In genomic region chr1:59563581-59563980, GRCm38 (mm10) we compare ENCODE assay signal across 26 mouse cellular contexts. TPM values are rescaled to one million over a fixed set of nuclear protein-coding genes. Genes with fewer than 3 reads are reported as not detected.
"Had no signal": no experiment of that assay in that cellular context is flagged by ENCODE, and none has a peak within 500 bp of the region (broad histone marks: within the 10 kb centered on the region; RNA-seq: fewer than 3 reads in every experiment).

No protein-coding gene starts in this region.

- H3K36me3 ChIP-seq: heart, embryonic 13.5 days; heart, embryonic 15.5 days; hindbrain, embryonic 15.5 days; kidney, embryonic 15.5 days; limb, embryonic 13.5 days; limb, embryonic 15.5 days; liver, embryonic 12.5 days had no signal

- H3K27ac ChIP-seq: heart, adult 2 months; heart, embryonic 13.5 days; heart, embryonic 15.5 days; hindbrain, embryonic 13.5 days; hindbrain, embryonic 15.5 days; hindbrain, postnatal 0 days; kidney, embryonic 15.5 days; kidney, postnatal 0 days; left cerebral cortex, adult 2 months; limb, embryonic 13.5 days; limb, embryonic 15.5 days; liver, embryonic 12.5 days; liver, embryonic 14.5 days had no signal

- ATAC-seq: hindbrain, postnatal 0 days; intestine, embryonic 16.5 days; liver, embryonic 12.5 days had no signal

- DNase-seq: gastrocnemius, postnatal 14 days; gastrocnemius, postnatal 36 days; heart, adult 11 months; heart, adult 2 months; heart, postnatal 14 days; heart, postnatal 36 days; kidney, adult 11 months; kidney, adult 2 months; kidney, adult 9 months; kidney, postnatal 14 days; kidney, postnatal 36 days; left cerebral cortex, postnatal 4 days had no signal

- H3K4me2 ChIP-seq: heart, embryonic 11.5 days; heart, embryonic 13.5 days; heart, embryonic 15.5 days; hindbrain, embryonic 13.5 days; hindbrain, embryonic 15.5 days; kidney, embryonic 15.5 days; limb, embryonic 13.5 days; limb, embryonic 15.5 days; liver, embryonic 12.5 days had no signal

- H3K4me1 ChIP-seq: heart, embryonic 13.5 days; heart, embryonic 15.5 days; hindbrain, embryonic 13.5 days; liver, embryonic 12.5 days had no signal

- H3K9ac ChIP-seq: heart, embryonic 13.5 days; heart, embryonic 15.5 days; hindbrain, embryonic 13.5 days; hindbrain, embryonic 15.5 days; kidney, embryonic 15.5 days; limb, embryonic 13.5 days; limb, embryonic 15.5 days; liver, embryonic 12.5 days; liver, embryonic 14.5 days had no signal

- H3K9me3 ChIP-seq: heart, embryonic 15.5 days; hindbrain, embryonic 15.5 days; kidney, embryonic 15.5 days; limb, embryonic 15.5 days; liver, embryonic 12.5 days had no signal

- H3K27me3 ChIP-seq: heart, embryonic 15.5 days; hindbrain, embryonic 13.5 days; hindbrain, embryonic 15.5 days; kidney, embryonic 15.5 days; limb, embryonic 13.5 days; limb, embryonic 15.5 days; liver, embryonic 12.5 days had no signal

- H3K4me3 ChIP-seq: heart, adult 2 months; heart, embryonic 13.5 days; heart, embryonic 15.5 days; hindbrain, embryonic 13.5 days; hindbrain, embryonic 15.5 days; kidney, embryonic 15.5 days; left cerebral cortex, adult 2 months; limb, embryonic 13.5 days; limb, embryonic 15.5 days; liver, embryonic 12.5 days had no signal

RNA-seq across cellular contexts. Expression of gene Gm973, which starts 47.5 kb away (rescaled TPM):
- polyA plus RNA-seq: liver, embryonic 12.5 days had no signal
